ENCODE assay signal across 30 mouse cellular contexts in the genomic region with DNA sequence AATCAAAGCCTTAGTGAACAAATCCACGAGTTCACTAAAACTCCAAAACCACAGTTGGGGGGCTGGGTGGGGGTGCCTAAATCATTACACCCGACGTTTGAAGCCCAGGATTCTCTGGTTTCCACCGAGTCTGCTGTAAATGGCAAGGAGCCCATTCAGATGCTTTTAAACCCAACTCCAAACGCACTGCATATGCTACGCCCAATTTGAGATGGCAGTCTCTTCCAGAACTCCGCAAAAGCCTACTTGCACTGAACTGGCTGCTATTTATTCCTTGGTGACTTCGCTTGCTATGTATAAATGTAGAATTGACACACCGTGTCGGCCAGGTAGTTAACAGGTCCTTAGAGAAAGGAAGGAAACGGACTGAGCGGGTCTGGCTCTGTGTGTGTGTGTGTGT. TPM values are rescaled to one million over a fixed set of nuclear protein-coding genes. Genes with fewer than 3 reads are reported as not detected.
A peak's percentile ranks its signal among the peaks of the same experiment; 100 is the strongest.
DNase-seq lines count a peak whose midpoint lies in the region; ATAC-seq and TF ChIP-seq lines count a peak whose summit lies in the region.
"Had no signal": no experiment of that assay in that cellular context is flagged by ENCODE, and none has a peak within 500 bp of the region (broad histone marks: within the 10 kb centered on the region; RNA-seq: fewer than 3 reads in every experiment).

No protein-coding gene starts in this region.

- no peak for TF ChIP-seq CTCF in left cerebral cortex, adult 2 months (IDR thresholded peaks at IDR 0.05)
- no peak for TF ChIP-seq CTCF in brain, embryonic 14.5 days (IDR thresholded peaks at IDR 0.05; ENCODE audit: borderline replicate concordance, extremely low read depth, insufficient read depth, insufficient read length)

- peak; percentile 39 for ATAC-seq in frontal cortex, adult (ENCODE audit: low TSS enrichment)
- ATAC-seq: hindbrain, postnatal 0 days; intestine, embryonic 16.5 days had no signal

- H3K27ac ChIP-seq in left cerebral cortex, adult 2 months: peak overlapping the region; percentile 75; the same call in 1 of the 2 replicates
- H3K27ac ChIP-seq: embryonic facial prominence, embryonic 12.5 days; hindbrain, postnatal 0 days; macrophage; stomach, postnatal 0 days had no signal

- DNase-seq in frontal cortex, postnatal 25 days (ENCODE audit: low spot score in 2 of 2): no peak
- DNase-seq in left cerebral cortex, adult 2 months (ENCODE audit: extremely low spot score in 1 of 2, low spot score in 2 of 2): no peak
- DNase-seq in left cerebral cortex, adult 8-10 months (ENCODE audit: low spot score in 2 of 2): no peak
- DNase-seq in brain, adult 2 months (ENCODE audit: low read depth, low spot score): peak; percentile 77
- peak; percentile 66 for DNase-seq in brain, embryonic 14.5 days (ENCODE audit: low read depth)
- DNase-seq in heart, adult 9 months (ENCODE audit: low spot score in 2 of 2): no peak
- DNase-seq: adrenal gland, adult 2 months; gastrocnemius, postnatal 25 days; heart, adult 18-20 months; heart, postnatal 14 days; kidney, adult 9 months; kidney, postnatal 14 days had no signal

- intact Hi-C loops in left cerebral cortex, adult 2 months (cut with DNase I): no loop called here

- H3K4me3 ChIP-seq in left cerebral cortex, adult 2 months: no peak overlapping the region
- H3K4me3 ChIP-seq: embryonic facial prominence, embryonic 12.5 days; erythroblast, embryonic 14.5 days; heart, embryonic 13.5 days had no signal

- no peak for TF ChIP-seq POLR2A in brain, embryonic 14.5 days (IDR thresholded peaks at IDR 0.05; ENCODE audit: borderline replicate concordance, extremely low read depth, insufficient read depth, insufficient read length, poor library complexity, severe bottlenecking)

RNA-seq across cellular contexts. Expression of gene 2900026A02Rik, which starts 25.6 kb away (rescaled TPM):
- total RNA-seq in left cerebral cortex, adult 2 months (2021): 10 to 100 TPM; 39.6 to 45.1 TPM
- 10 to 100 TPM; 33.9 to 38.7 (median 35.5) TPM for total RNA-seq in left cerebral cortex, adult 8-10 months (2022)
- polyA plus RNA-seq in brain, embryonic 14.5 days (2012; rRNA removed): 6.0 and 8.6 TPM in 2 replicates
- total RNA-seq: MEL had no signal

RNA-seq across cellular contexts. Expression of gene Tmem211, which starts 31.3 kb away (rescaled TPM):
- total RNA-seq in left cerebral cortex, adult 2 months (2021): not detected
- total RNA-seq in left cerebral cortex, adult 8-10 months (2022): not detected
- 0.07 and 0.09 TPM in 2 replicates for polyA plus RNA-seq in brain, embryonic 14.5 days (2012; rRNA removed)
- total RNA-seq: adrenal gland, adult 2 months; gastrocnemius, postnatal 25 days; heart, adult 18-20 months; heart, postnatal 14 days; layer of hippocampus, postnatal 14 days; left cerebral cortex, postnatal 36 days; liver, adult 2 months; MEL; midbrain, postnatal 0 days had no signal
- polyA plus RNA-seq: adrenal gland, adult 2 months; C2C12; erythroblast, embryonic 14.5 days; heart, embryonic 13.5 days; hindbrain, embryonic 11.5 days; liver, adult 2 months; liver, embryonic 16.5 days; lung, embryonic 16.5 days; macrophage; midbrain, postnatal 0 days; neural tube, embryonic 14.5 days had no signal

Comparison
In these comparisons a context has a peak if more than half of its experiments do, and no peak if none do; other contexts are left out.
1. DNase-seq: peak in brain, adult 2 months (single experiment) and brain, embryonic 14.5 days (single experiment); none in frontal cortex, postnatal 25 days (0 of 2), left cerebral cortex, adult 2 months (0 of 2), left cerebral cortex, adult 8-10 months (0 of 2) and heart, adult 9 months (0 of 2).